Mouse (Mus musculus) forebrain, embryonic 11.5 days (tissue): ENCODE measurements around the gene Trim9. TPM values are rescaled to one million over a fixed set of nuclear protein-coding genes. Genes with fewer than 3 reads are reported as not detected.

ENCODE experiments used
- ATAC-seq: fragments of 200-750 bp; cut with Nextera tagmentation; replicated peaks from 2 replicates; pipeline ENCODE4 v1.8.0; 2017; ENCODE audit warnings: moderate TSS enrichment; ENCODE audit not compliant: low FRiP score
- DNase-seq: peaks from one replicate; pipeline ENCODE4 v3.0.0-alpha.2; 2017; ENCODE audit warnings: low spot score
- H3K27ac ChIP-seq: fragments of 300-500 bp; sonication (generic); 2 replicates; pipeline ENCODE4 v1.5.1; 2014; ENCODE audit warnings: low read depth, low read length
- H3K27me3 ChIP-seq: fragments of 300-500 bp; sonication (generic); 2 replicates; pipeline ENCODE4 v1.6.1; 2014; ENCODE audit warnings: mild to moderate bottlenecking, low read length, mixed read lengths; ENCODE audit not compliant: control insufficient read depth, insufficient read depth
- H3K36me3 ChIP-seq: fragments of 300-500 bp; sonication (generic); 2 replicates; pipeline ENCODE4 v1.6.1; 2014; ENCODE audit warnings: mild to moderate bottlenecking, low read length, moderate library complexity, mixed read lengths; ENCODE audit not compliant: control insufficient read depth, insufficient read depth
- H3K4me1 ChIP-seq: fragments of 300-500 bp; sonication (generic); replicated peaks from 2 replicates; pipeline ENCODE4 v1.6.1; 2014; ENCODE audit warnings: low read length, mixed read lengths; ENCODE audit not compliant: control insufficient read depth, insufficient read depth
- H3K4me2 ChIP-seq: fragments of 300-500 bp; sonication (generic); 2 replicates; pipeline ENCODE4 v1.6.1; 2014; ENCODE audit warnings: low read depth, mild to moderate bottlenecking, low read length, moderate library complexity, mixed read lengths; ENCODE audit not compliant: severe bottlenecking
- H3K4me3 ChIP-seq: fragments of 300-500 bp; sonication (generic); 2 replicates; pipeline ENCODE4 v1.5.1; 2014; ENCODE audit warnings: low read depth, low read length
- H3K9ac ChIP-seq: fragments of 300-500 bp; sonication (generic); 2 replicates; pipeline ENCODE4 v1.6.1; 2014; ENCODE audit warnings: low read length
- H3K9me3 ChIP-seq: fragments of 300-500 bp; sonication (generic); 2 replicates; pipeline ENCODE4 v1.6.1; 2016; ENCODE audit warnings: low read length, mixed read lengths; ENCODE audit not compliant: control insufficient read depth
- WGBS: fragments of 180-500 bp; shearing (Covaris S2); extraction: QIAGEN DNeasy Blood & Tissue Kit; methylation state at CpG from one replicate; pipeline ENCODE4 v1.1.7; 2014; 5-methylcytosine and 5-hydroxymethylcytosine counted together
- polyA plus RNA-seq: library from polyadenylated mRNA; unstranded; fragments of >200 nt; fragmentation: Nextera tagmentation; extraction: Ambion mirVana; gene quantifications from 2 replicates; pipeline ENCODE4 v1.2.1, GENCODE M21; 2014

Gene Trim9
- polyA plus RNA-seq, result 14.5 and 15.5 TPM in 2 replicates

- ATAC-seq (peak; percentile 99), DNase-seq (peak; percentile 97)
- H3K9ac ChIP-seq, result peak within 1 kb of the TSS; percentile 83
- no peaks in the 10 kb centered on the region for H3K36me3 ChIP-seq
- peaks cover 6% of the 10 kb centered on the region for H3K27me3 ChIP-seq
- WGBS, result under 1% methylated on average over 47 of the region's 50 CpGs
- peaks cover 9% of the 10 kb centered on the region; the same call in 1 of the 2 replicates for H3K4me1 ChIP-seq
- H3K4me3 ChIP-seq, result peak within 1 kb of the TSS; percentile 62
- H3K4me2 ChIP-seq, result peak within 1 kb of the TSS; percentile 90
- no peaks in the 10 kb centered on the region for H3K9me3 ChIP-seq
- peak within 1 kb of the TSS; percentile 84 for H3K27ac ChIP-seq
Observed at GRCm38 (mm10) chr12:70347202-70347841, at the start of gene Trim9. Trim9 (minus strand) TSS chr12:70347614.

DNA sequence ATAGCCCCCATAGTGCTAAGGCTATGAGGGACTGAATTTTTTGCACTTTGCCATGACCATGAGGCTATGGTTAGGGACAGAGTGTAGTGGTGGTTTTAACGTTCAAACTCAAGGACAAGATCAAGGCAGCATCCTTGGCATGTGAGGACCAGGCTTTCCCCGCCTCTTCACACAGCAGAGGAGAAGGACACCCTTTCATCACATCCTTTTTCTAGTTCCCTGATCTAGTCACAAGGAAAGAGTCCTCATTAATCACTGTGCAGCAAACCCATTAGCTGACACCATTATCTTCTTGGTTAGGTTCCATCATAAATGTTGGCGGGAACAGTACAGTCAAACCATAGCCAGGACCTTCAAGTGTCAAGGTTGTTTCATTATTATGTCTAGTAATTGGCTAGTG is 47.6 kb upstream of the Trim9 start:
- H3K27me3 ChIP-seq, result no peaks in the 10 kb centered on the region
- WGBS, result 85% methylated on average over 3 of the region's 3 CpGs
- H3K4me1 ChIP-seq, result no peaks in the 10 kb centered on the region
- no peak for ATAC-seq
- no peaks in the 10 kb centered on the region for H3K9me3 ChIP-seq
- no peak overlapping the region for H3K27ac ChIP-seq
- H3K36me3 ChIP-seq, result no peaks in the 10 kb centered on the region
- no peak overlapping the region for H3K4me3 ChIP-seq
- no peak for DNase-seq
- no peak overlapping the region for H3K4me2 ChIP-seq
- H3K9ac ChIP-seq, result no peak overlapping the region

DNA sequence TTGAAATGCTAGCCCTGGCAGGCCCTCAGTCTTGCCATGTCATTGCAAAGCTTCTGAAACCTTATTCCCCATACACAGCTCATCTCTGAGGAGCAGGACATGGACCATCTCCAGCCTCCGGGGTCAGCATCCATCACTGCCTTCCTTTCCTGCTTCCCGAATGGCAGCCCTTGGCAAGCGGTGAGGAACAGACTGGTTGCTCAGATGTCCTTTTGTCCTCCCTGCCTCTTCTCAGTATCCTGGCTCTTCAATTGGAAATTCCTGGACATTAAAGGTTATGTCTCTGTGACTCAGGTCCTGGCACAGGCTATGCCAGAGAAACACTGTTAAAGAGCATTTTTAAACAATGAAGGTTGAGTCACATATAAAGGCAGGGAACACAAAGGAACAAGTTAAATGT is 43.8 kb upstream of the Trim9 start:
- DNase-seq (no peak), ATAC-seq (no peak)
- 95% methylated on average over 3 of the region's 3 CpGs for WGBS

GRCm38 (mm10) chr12:70374976-70375375 is 27.6 kb upstream of the Trim9 start:
- Histone ChIP-seq H3K27ac (no peak overlapping the region), H3K4me2 (no peak overlapping the region), H3K27me3 (no peaks in the 10 kb centered on the region), H3K4me3 (no peak overlapping the region), H3K36me3 (no peaks in the 10 kb centered on the region), H3K9me3 (no peaks in the 10 kb centered on the region), H3K9ac (no peak overlapping the region), H3K4me1 (no peaks in the 10 kb centered on the region)
- ATAC-seq, result no peak
- no peak for DNase-seq
- WGBS, result 85% methylated on average over 10 of the region's 10 CpGs

More for the DNA sequence above, 43.8 kb upstream of the Trim9 start:
- H3K36me3 ChIP-seq, result no peaks in the 10 kb centered on the region
- no peak overlapping the region for H3K27ac ChIP-seq
- no peaks in the 10 kb centered on the region for H3K4me1 ChIP-seq
- no peak overlapping the region for H3K9ac ChIP-seq
- H3K4me3 ChIP-seq, result no peak overlapping the region
- H3K4me2 ChIP-seq, result no peak overlapping the region
- H3K27me3 ChIP-seq, result no peaks in the 10 kb centered on the region
- no peaks in the 10 kb centered on the region for H3K9me3 ChIP-seq

DNA sequence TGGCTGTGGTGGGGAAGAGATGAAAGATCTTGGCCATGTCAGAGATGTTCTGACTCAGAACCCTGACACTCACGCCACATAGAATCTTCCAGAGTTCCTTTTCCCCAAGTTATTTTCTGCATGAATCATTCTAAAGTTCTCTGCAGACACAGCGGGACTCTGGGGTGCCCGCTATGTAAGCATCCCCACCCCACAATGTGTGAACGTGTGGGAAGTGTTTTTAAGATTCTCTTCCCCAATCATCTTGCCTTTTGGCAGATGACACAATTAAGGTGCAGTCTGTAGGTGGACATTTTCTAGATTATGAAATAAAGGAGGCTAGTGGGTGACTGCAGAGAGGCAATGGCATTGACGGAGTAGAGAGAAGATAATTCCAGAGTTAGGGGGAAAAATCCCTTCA is 25.5 kb upstream of the Trim9 start:
- H3K9me3 ChIP-seq, result no peaks in the 10 kb centered on the region
- H3K4me2 ChIP-seq, result no peak overlapping the region
- H3K9ac ChIP-seq, result no peak overlapping the region
- H3K4me1 ChIP-seq, result peaks cover under 1% of the 10 kb centered on the region; the same call in 1 of the 2 replicates
- no peaks in the 10 kb centered on the region for H3K36me3 ChIP-seq
- H3K27me3 ChIP-seq, result no peaks in the 10 kb centered on the region
- WGBS, result 92% methylated on average over 5 of the region's 5 CpGs
- ATAC-seq (no peak), DNase-seq (no peak)
- no peak overlapping the region for H3K4me3 ChIP-seq
- no peak overlapping the region for H3K27ac ChIP-seq

DNA sequence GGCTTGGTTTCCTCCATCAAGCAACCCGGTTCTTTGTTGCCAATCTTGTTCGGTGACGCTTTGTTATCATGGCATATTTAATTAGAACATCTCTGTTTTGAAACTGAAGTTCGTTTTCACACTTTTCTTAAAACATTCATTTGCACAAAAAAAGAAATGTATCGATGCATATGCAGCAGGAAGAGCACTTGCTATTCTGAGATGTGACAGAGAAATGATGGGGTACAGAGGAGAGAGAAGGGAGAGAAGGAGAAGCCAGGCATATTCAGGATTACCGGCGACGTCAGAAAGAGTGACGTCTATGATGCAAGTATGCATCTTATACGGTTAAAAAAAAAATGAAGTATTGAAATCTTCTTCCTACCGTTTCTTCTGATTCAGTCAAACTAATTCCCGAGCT is 21.9 kb upstream of the Trim9 start:
- peaks cover 6% of the 10 kb centered on the region; the same call in 1 of the 2 replicates for H3K4me1 ChIP-seq
- ATAC-seq, result no peak
- no peak for DNase-seq
- H3K9ac ChIP-seq, result no peak overlapping the region
- no peak overlapping the region for H3K27ac ChIP-seq
- H3K4me2 ChIP-seq, result no peak overlapping the region
- H3K27me3 ChIP-seq, result no peaks in the 10 kb centered on the region
- 92% methylated on average over 12 of the region's 12 CpGs for WGBS
- H3K9me3 ChIP-seq, result no peaks in the 10 kb centered on the region
- no peak overlapping the region for H3K4me3 ChIP-seq
- no peaks in the 10 kb centered on the region for H3K36me3 ChIP-seq

DNA sequence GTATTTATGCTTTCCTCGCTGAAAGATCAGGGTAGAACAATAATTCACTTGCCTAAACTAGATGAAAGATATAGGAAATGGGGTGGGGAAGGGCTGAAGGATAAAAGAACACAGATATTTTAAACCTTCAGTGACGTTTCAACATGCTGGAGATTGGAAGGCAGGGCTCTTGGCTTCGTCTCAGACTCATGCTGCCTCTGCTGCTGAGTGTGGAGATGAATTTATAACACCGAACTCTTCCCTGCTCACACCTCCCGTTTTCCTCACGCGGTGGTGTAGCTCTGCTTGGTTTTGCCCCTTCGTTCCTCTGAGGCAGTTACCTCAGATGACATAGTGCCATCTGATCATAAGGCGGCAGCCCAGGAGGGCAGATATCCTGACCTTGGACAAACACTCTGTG is 21.4 kb upstream of the Trim9 start:
- no peak overlapping the region for H3K9ac ChIP-seq
- H3K36me3 ChIP-seq, result no peaks in the 10 kb centered on the region
- ATAC-seq (no peak), DNase-seq (no peak)
- peaks cover 6% of the 10 kb centered on the region; the same call in 1 of the 2 replicates for H3K4me1 ChIP-seq
- 89% methylated on average over 9 of the region's 9 CpGs for WGBS
- H3K27ac ChIP-seq, result no peak overlapping the region
- no peak overlapping the region for H3K4me2 ChIP-seq
- no peaks in the 10 kb centered on the region for H3K27me3 ChIP-seq
- no peaks in the 10 kb centered on the region for H3K9me3 ChIP-seq
- H3K4me3 ChIP-seq, result no peak overlapping the region

- WGBS, result 32% methylated on average over 19 of the region's 19 CpGs
- Histone ChIP-seq H3K9ac (peak overlapping the region; percentile 50), H3K27me3 (no peaks in the 10 kb centered on the region), H3K4me1 (peaks cover 6% of the 10 kb centered on the region; the same call in 1 of the 2 replicates), H3K36me3 (no peaks in the 10 kb centered on the region), H3K4me3 (peak overlapping the region; percentile 3; the same call in 1 of the 2 replicates), H3K27ac (peak overlapping the region; percentile 84), H3K4me2 (peak overlapping the region; percentile 43), H3K9me3 (no peaks in the 10 kb centered on the region)
- DNase-seq (peak; percentile 85), ATAC-seq (peak; percentile 98)
Observed at GRCm38 (mm10) chr12:70367326-70368248, 20.2 kb upstream of the Trim9 start.
